ENCODE assay signal across 8 mouse cellular contexts in genomic region chr10:117846260-117846632, GRCm38 (mm10). TPM values are rescaled to one million over a fixed set of nuclear protein-coding genes. Genes with fewer than 3 reads are reported as not detected.
DNase-seq lines count a peak whose midpoint lies in the region; ATAC-seq and TF ChIP-seq lines count a peak whose summit lies in the region.

No protein-coding gene starts in this region.

- WGBS in embryonic facial prominence, embryonic 14.5 days: 0% methylated on average over 17 of the region's 21 CpGs
- under 1% methylated on average over 21 of the region's 21 CpGs for WGBS in limb, embryonic 14.5 days
- under 1% methylated on average over 21 of the region's 21 CpGs for WGBS in stomach, embryonic 16.5 days

- ATAC-seq in embryonic facial prominence, embryonic 14.5 days (ENCODE audit: low read depth): peak; percentile 90
- peak; percentile 85 for ATAC-seq in limb, embryonic 14.5 days (ENCODE audit: low FRiP score, low read depth)
- peak; percentile 84 for ATAC-seq in stomach, embryonic 16.5 days (ENCODE audit: insufficient read depth, low FRiP score)

- H3K36me3 ChIP-seq in embryonic facial prominence, embryonic 14.5 days (ENCODE audit: control insufficient read depth, insufficient read depth, low read length): no peaks in the 10 kb centered on the region
- H3K36me3 ChIP-seq in limb, embryonic 14.5 days (ENCODE audit: control insufficient read depth, insufficient read depth, low read length): no peaks in the 10 kb centered on the region
- no peaks in the 10 kb centered on the region for H3K36me3 ChIP-seq in stomach, embryonic 16.5 days (ENCODE audit: control insufficient read depth, insufficient read depth, low read length)

- H3K9ac ChIP-seq in embryonic facial prominence, embryonic 14.5 days (ENCODE audit: low read depth, low read length): peak overlapping the region; percentile 95
- H3K9ac ChIP-seq in limb, embryonic 14.5 days (ENCODE audit: low read depth, low read length, severe bottlenecking): peak overlapping the region; percentile 96
- peak overlapping the region; percentile 99 for H3K9ac ChIP-seq in stomach, embryonic 16.5 days (ENCODE audit: low read length)

- DNase-seq in embryo, embryonic 10 days (ENCODE audit: low spot score): peak; percentile 82
- DNase-seq in embryo, embryonic 9.5 days (ENCODE audit: extremely low spot score): no peak
- DNase-seq in 3T3-L1 (ENCODE audit: low read depth, low spot score): peak; percentile 65
- peak; percentile 88 for DNase-seq in embryonic facial prominence, embryonic 14.5 days (ENCODE audit: low spot score)
- DNase-seq in limb, embryonic 14.5 days (ENCODE audit: low spot score): peak; percentile 75
- no peak for DNase-seq in spleen, postnatal 4 days (ENCODE audit: low spot score in 2 of 2)
- no peak for DNase-seq in cerebellum, postnatal 10 days

- H3K4me1 ChIP-seq in embryonic facial prominence, embryonic 14.5 days (ENCODE audit: control insufficient read depth, insufficient read depth, low read length): peaks cover 17% of the 10 kb centered on the region
- peaks cover 20% of the 10 kb centered on the region for H3K4me1 ChIP-seq in limb, embryonic 14.5 days (ENCODE audit: control insufficient read depth, insufficient read depth, low read length)
- peaks cover 14% of the 10 kb centered on the region for H3K4me1 ChIP-seq in stomach, embryonic 16.5 days (ENCODE audit: control insufficient read depth, insufficient read depth, low read length)

- TF ChIP-seq POLR2A in limb, embryonic 14.5 days (IDR thresholded peaks at IDR 0.05; ENCODE audit: borderline replicate concordance, extremely low read depth, insufficient read depth, insufficient read length): no peak; the same call in 1 of the 2 replicates

- H3K4me3 ChIP-seq in embryonic facial prominence, embryonic 14.5 days (ENCODE audit: low read depth, low read length): peak overlapping the region; percentile 73
- peak overlapping the region; percentile 89 for H3K4me3 ChIP-seq in limb, embryonic 14.5 days (replicated peaks; ENCODE audit: low read length)
- H3K4me3 ChIP-seq in stomach, embryonic 16.5 days (replicated peaks; ENCODE audit: low read length): peak overlapping the region; percentile 85

- H3K9me3 ChIP-seq in embryonic facial prominence, embryonic 14.5 days (ENCODE audit: control insufficient read depth, low read length): no peaks in the 10 kb centered on the region
- H3K9me3 ChIP-seq in limb, embryonic 14.5 days (ENCODE audit: control insufficient read depth, low read length): no peaks in the 10 kb centered on the region
- H3K9me3 ChIP-seq in stomach, embryonic 16.5 days (replicated peaks; ENCODE audit: control insufficient read depth, low read length): no peaks in the 10 kb centered on the region

- no peaks in the 10 kb centered on the region for H3K27me3 ChIP-seq in embryonic facial prominence, embryonic 14.5 days (replicated peaks; ENCODE audit: control insufficient read depth, insufficient read depth, low read length)
- H3K27me3 ChIP-seq in limb, embryonic 14.5 days (ENCODE audit: control insufficient read depth, insufficient read depth, low read length): no peaks in the 10 kb centered on the region
- H3K27me3 ChIP-seq in stomach, embryonic 16.5 days (ENCODE audit: control insufficient read depth, insufficient read depth, low read length): no peaks in the 10 kb centered on the region

- peak overlapping the region; percentile 99 for H3K27ac ChIP-seq in embryonic facial prominence, embryonic 14.5 days (replicated peaks; ENCODE audit: low read depth, low read length)
- peak overlapping the region; percentile 93 for H3K27ac ChIP-seq in limb, embryonic 14.5 days (replicated peaks; ENCODE audit: low read depth, low read length)
- peak overlapping the region; percentile 98 for H3K27ac ChIP-seq in stomach, embryonic 16.5 days (ENCODE audit: low read length)

- peak overlapping the region; percentile 74 for H3K4me2 ChIP-seq in embryonic facial prominence, embryonic 14.5 days (ENCODE audit: low read depth, low read length)
- H3K4me2 ChIP-seq in limb, embryonic 14.5 days (replicated peaks; ENCODE audit: low read depth, low read length, severe bottlenecking): peak overlapping the region; percentile 66
- H3K4me2 ChIP-seq in stomach, embryonic 16.5 days (ENCODE audit: low read depth, low read length): peak overlapping the region; percentile 72

RNA-seq across cellular contexts. Expression of gene Rap1b, which starts 0.4 kb away (rescaled TPM):
- 202 and 204 TPM in 2 replicates for polyA plus RNA-seq in embryonic facial prominence, embryonic 14.5 days (2014; fragmentation: Nextera tagmentation; extraction: Ambion mirVana)
- 86.1 and 94.9 TPM in 2 replicates for polyA plus RNA-seq in limb, embryonic 14.5 days (2012; rRNA removed)
- 190 and 194 TPM in 2 replicates for polyA plus RNA-seq in limb, embryonic 14.5 days (2014; fragmentation: Nextera tagmentation; extraction: Ambion mirVana)
- 166 and 176 TPM in 2 replicates for polyA plus RNA-seq in stomach, embryonic 16.5 days (2015; fragmentation: Nextera tagmentation; extraction: Ambion mirVana)

RNA-seq across cellular contexts. Expression of gene Nup107, which starts 53.7 kb away (rescaled TPM):
- 50.6 and 59.6 TPM in 2 replicates for polyA plus RNA-seq in embryonic facial prominence, embryonic 14.5 days (2014; fragmentation: Nextera tagmentation; extraction: Ambion mirVana)
- 41.8 and 53.4 TPM in 2 replicates for polyA plus RNA-seq in limb, embryonic 14.5 days (2012; rRNA removed)
- polyA plus RNA-seq in limb, embryonic 14.5 days (2014; fragmentation: Nextera tagmentation; extraction: Ambion mirVana): 61.2 and 64.6 TPM in 2 replicates
- 49.8 and 51.5 TPM in 2 replicates for polyA plus RNA-seq in stomach, embryonic 16.5 days (2015; fragmentation: Nextera tagmentation; extraction: Ambion mirVana)

Comparison
In these comparisons a context has a peak if more than half of its experiments do, and no peak if none do; other contexts are left out.
1. DNase-seq: peak in embryo, embryonic 10 days (single experiment), 3T3-L1 (single experiment), embryonic facial prominence, embryonic 14.5 days (single experiment) and limb, embryonic 14.5 days (single experiment); none in embryo, embryonic 9.5 days (single experiment), spleen, postnatal 4 days (0 of 2) and cerebellum, postnatal 10 days (0 of 2).
2. Peak in every context shown above with its lines, with median percentiles within 50 percentile points of each other: ATAC-seq, H3K27ac ChIP-seq, H3K4me2 ChIP-seq, H3K4me3 ChIP-seq and H3K9ac ChIP-seq.